Mouse (Mus musculus) midbrain, embryonic 16.5 days (tissue): ENCODE measurements at regions not wholly inside any gene's neighbourhood (a gene's known extent, or its start where the extent isn't known, plus 50 kb on each side); places are given as distances from the start of the nearest gene placed in this dataset.

Experiments
- ATAC-seq: fragments of 200-750 bp; cut with Nextera tagmentation; 2 replicates; pipeline ENCODE4 v1.8.0; 2017; ENCODE audit warnings: moderate TSS enrichment
- H3K27ac ChIP-seq: fragments of 300-500 bp; sonication (generic); 2 replicates; pipeline ENCODE4 v1.5.1; 2014; ENCODE audit warnings: mild to moderate bottlenecking, low read length, mixed read lengths
- H3K27me3 ChIP-seq: fragments of 300-500 bp; sonication (generic); 2 replicates; pipeline ENCODE4 v1.6.1; 2014; ENCODE audit warnings: low read depth, low read length, mixed read lengths; ENCODE audit not compliant: control insufficient read depth, insufficient read depth
- H3K36me3 ChIP-seq: fragments of 300-500 bp; sonication (generic); 2 replicates; pipeline ENCODE4 v1.6.1; 2014; ENCODE audit warnings: mild to moderate bottlenecking, low read length, moderate library complexity, mixed read lengths; ENCODE audit not compliant: control insufficient read depth, insufficient read depth
- H3K4me1 ChIP-seq: fragments of 300-500 bp; sonication (generic); 2 replicates; pipeline ENCODE4 v1.6.1; 2014; ENCODE audit warnings: mild to moderate bottlenecking, low read length, mixed read lengths; ENCODE audit not compliant: control insufficient read depth, insufficient read depth
- H3K4me2 ChIP-seq: fragments of 300-500 bp; sonication (generic); 2 replicates; pipeline ENCODE4 v1.6.1; 2014; ENCODE audit warnings: mild to moderate bottlenecking, low read length, mixed read lengths
- H3K4me3 ChIP-seq: fragments of 300-500 bp; sonication (generic); 2 replicates; pipeline ENCODE4 v1.5.1; 2014; ENCODE audit warnings: low read depth, mild to moderate bottlenecking, low read length, moderate library complexity, mixed read lengths
- H3K9ac ChIP-seq: fragments of 300-500 bp; sonication (generic); 2 replicates; pipeline ENCODE4 v1.6.1; 2014; ENCODE audit warnings: low read depth, low read length, mixed read lengths
- H3K9me3 ChIP-seq: fragments of 300-500 bp; sonication (generic); replicated peaks from 2 replicates; pipeline ENCODE4 v1.6.1; 2014; ENCODE audit warnings: mild to moderate bottlenecking, low read length, mixed read lengths; ENCODE audit not compliant: control insufficient read depth, poor library complexity, severe bottlenecking
- WGBS: fragments of 180-500 bp; shearing (Covaris S2); extraction: QIAGEN DNeasy Blood & Tissue Kit; methylation state at CpG from one replicate; pipeline ENCODE4 v1.1.7; 2014; 5-methylcytosine and 5-hydroxymethylcytosine counted together

DNA sequence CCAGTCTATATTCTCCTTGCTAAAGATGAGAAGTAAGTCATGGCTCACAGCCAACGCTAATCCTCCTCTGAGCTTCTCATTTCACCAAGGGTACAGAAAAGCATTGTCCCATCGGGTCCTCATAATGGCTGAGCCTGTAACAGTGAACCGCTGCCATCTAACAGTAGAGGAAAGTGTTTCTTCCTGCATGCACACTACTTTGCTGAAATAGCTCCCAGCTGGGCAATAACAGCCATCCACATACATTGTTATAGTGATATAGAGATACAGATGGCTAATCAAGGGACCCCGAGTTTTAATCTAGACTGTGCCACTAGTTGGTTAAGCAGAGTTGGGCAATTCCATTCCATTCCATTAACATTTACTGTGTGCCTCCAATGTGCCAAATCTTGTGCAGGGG is 492.2 kb upstream of the Adam5 start:
- no peak for ATAC-seq
- H3K36me3 ChIP-seq = no peaks in the 10 kb centered on the region
- no peak overlapping the region for H3K27ac ChIP-seq
- H3K4me1 ChIP-seq = 0 out of 2 replicates have a peak, but pooled peaks cover 6% of the 10 kb centered on the region
- H3K4me2 ChIP-seq = no peak overlapping the region
- 82% methylated on average over 4 of the region's 4 CpGs for WGBS
- H3K9me3 ChIP-seq = no peaks in the 10 kb centered on the region
- no peak overlapping the region for H3K9ac ChIP-seq
- H3K27me3 ChIP-seq = no peaks in the 10 kb centered on the region
- no peak overlapping the region for H3K4me3 ChIP-seq

DNA sequence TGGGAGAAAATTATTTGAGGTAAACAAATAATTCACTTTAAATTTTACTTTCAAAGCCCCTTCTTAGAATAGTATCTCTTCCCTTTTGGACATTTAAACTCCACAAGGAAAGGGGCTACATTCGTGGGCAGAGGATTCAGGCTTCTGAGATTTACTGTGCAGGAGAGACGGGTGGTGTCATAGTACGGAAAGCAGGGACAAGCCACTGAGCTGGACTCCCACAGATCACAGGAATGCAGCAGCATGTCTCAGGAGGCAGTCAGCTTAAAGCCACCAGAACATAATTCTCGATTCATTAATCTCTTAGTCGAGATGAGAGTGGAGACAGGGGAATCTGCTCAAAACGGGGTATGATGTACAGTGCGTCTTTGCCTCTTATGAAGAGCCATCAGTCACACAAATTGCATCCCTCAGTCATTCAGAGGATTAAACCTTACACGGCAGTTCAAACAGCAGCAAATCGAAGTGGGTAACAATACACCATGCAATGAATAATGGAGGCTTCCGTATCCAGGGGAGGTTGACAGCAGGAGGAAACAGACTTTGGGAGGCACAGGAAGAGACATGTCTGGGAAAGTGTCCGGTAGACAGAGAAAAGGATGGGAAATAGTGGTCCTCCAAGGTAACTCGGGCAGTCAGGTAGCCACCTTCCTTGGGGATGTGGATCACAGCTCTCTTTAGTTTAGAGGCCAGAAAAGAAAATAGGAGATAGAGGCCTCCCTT is 487.8 kb upstream of the Adam5 start:
- Histone ChIP-seq H3K4me3 (no peak overlapping the region), H3K27ac (no peak overlapping the region), H3K9ac (no peak overlapping the region), H3K36me3 (no peaks in the 10 kb centered on the region), H3K27me3 (no peaks in the 10 kb centered on the region), H3K9me3 (no peaks in the 10 kb centered on the region), H3K4me2 (no peak overlapping the region), H3K4me1 (peaks cover 10% of the 10 kb centered on the region; the same call in 1 of the 2 replicates)
- no peak for ATAC-seq
- 16% methylated on average over 12 of the region's 12 CpGs for WGBS

DNA sequence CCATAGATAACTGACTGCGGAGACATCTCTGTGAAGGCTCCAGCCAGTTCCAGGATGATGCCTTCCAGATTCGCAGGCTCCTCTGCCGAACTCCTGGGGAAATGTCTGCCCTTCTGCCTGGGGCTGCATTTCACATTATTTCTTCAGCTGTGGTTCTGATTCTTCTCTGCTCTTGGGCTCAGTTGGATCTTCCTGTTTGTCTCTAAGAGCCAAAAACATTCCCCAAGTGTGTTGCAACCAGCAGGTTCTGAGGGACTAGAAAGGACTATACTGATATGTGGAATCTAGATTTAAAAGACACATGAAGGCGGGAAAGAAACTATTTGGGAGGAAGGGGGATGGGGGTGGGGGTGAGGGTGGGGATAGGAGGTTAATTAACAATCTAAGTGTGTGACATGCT is 483.8 kb upstream of the Adam5 start:
- no peak overlapping the region for H3K4me2 ChIP-seq
- peaks cover 10% of the 10 kb centered on the region; the same call in 1 of the 2 replicates for H3K4me1 ChIP-seq
- no peak overlapping the region for H3K4me3 ChIP-seq
- no peak for ATAC-seq
- no peaks in the 10 kb centered on the region for H3K9me3 ChIP-seq
- H3K9ac ChIP-seq = no peak overlapping the region
- 93% methylated on average over 4 of the region's 4 CpGs for WGBS
- H3K27me3 ChIP-seq = no peaks in the 10 kb centered on the region
- no peak overlapping the region for H3K27ac ChIP-seq
- no peaks in the 10 kb centered on the region for H3K36me3 ChIP-seq

DNA sequence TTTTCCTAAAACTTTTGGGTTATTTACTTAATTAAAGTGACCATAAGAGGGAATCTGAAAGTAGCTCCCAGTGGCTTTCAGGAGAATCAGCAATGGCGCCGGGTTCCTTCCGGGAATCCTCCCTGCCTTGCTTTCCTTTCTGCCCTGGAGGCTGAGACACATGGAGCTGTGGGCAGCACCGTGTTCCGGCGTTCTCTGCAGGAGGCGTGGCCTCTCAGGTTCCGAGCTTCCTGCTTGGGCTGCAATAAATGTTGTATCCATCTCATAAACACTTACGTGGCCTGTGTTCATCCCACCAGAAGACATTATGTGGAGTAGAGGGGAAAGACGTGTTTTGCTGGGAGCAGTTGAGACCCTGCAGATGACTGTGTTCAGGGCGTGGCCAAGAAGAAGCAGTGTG is 483.3 kb upstream of the Adam5 start:
- no peak for ATAC-seq
- no peak overlapping the region for H3K9ac ChIP-seq
- no peak overlapping the region for H3K4me2 ChIP-seq
- H3K4me1 ChIP-seq = peaks cover 10% of the 10 kb centered on the region; the same call in 1 of the 2 replicates
- H3K4me3 ChIP-seq = no peak overlapping the region
- no peaks in the 10 kb centered on the region for H3K9me3 ChIP-seq
- 89% methylated on average over 11 of the region's 11 CpGs for WGBS
- no peaks in the 10 kb centered on the region for H3K36me3 ChIP-seq
- H3K27ac ChIP-seq = no peak overlapping the region
- no peaks in the 10 kb centered on the region for H3K27me3 ChIP-seq

DNA sequence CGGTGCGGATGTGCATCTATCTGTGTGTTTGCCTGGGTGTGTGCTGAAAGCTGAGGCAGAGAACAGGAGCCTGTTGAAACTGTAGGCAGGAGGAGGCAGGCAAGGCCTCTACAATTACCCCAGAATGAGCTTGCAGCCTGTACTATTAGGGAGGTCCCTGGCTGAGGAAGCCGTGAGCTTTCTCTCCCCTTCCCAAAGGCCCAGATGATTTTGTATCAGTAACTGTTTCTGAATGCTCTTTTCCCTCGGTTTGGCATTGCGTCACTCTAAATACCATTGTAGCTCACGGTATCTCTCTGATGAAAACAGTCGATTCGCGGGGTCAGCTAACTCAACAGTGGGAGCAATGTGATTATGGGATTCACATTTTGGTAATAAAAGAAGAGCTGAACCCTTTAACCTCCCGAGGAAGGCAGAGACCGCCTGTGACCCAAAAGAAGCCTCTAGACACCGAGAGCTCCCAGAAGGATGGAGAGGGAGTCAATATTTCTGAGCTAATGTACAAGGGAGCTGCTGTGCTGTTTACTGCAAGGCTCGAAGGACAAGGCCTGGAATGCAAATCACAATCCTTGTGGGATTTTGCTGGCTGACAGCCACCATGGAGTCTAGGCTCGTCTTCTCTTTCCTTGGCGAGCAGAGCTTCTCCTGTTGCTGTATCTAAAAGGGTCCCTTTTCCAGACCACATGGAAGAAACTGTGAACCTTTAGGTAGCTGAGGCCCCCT is 482.8 kb upstream of the Adam5 start:
- Histone ChIP-seq H3K9ac (no peak overlapping the region), H3K36me3 (no peaks in the 10 kb centered on the region), H3K4me3 (no peak overlapping the region), H3K4me1 (peaks cover 7% of the 10 kb centered on the region; the same call in 1 of the 2 replicates), H3K9me3 (no peaks in the 10 kb centered on the region), H3K4me2 (no peak overlapping the region), H3K27ac (no peak overlapping the region), H3K27me3 (no peaks in the 10 kb centered on the region)
- no peak for ATAC-seq
- WGBS = 51% methylated on average over 15 of the region's 15 CpGs
